Mouse (Mus musculus): ENCODE measurements around the gene Ednrb.
A peak's percentile ranks its signal among the peaks of the same experiment; 100 is the strongest.

Gene Ednrb

GRCm38 (mm10) chr14:103844011-103844549 lies at the start of gene Ednrb:
Gene Ednrb (minus strand): TSS chr14:103844402.
- peak; percentile 35 to 36 for DNase-seq (ENCODE audit: low spot score in 2 of 2)

GRCm38 (mm10) chr14:103892411-103892938 lies 48.3 kb upstream of the Ednrb start:
- no peak for DNase-seq (ENCODE audit: low spot score in 2 of 2)

GRCm38 (mm10) chr14:103890761-103891160 lies 46.6 kb upstream of the Ednrb start:
- DNase-seq (ENCODE audit: low spot score in 2 of 2) = no peak

GRCm38 (mm10) chr14:103884892-103885575 lies 40.8 kb upstream of the Ednrb start:
- peak; percentile 10 to 25 for DNase-seq (ENCODE audit: low spot score in 2 of 2)

GRCm38 (mm10) chr14:103882943-103883342 lies 38.7 kb upstream of the Ednrb start:
- no peak for DNase-seq (ENCODE audit: low spot score in 2 of 2)

- no peak for DNase-seq (ENCODE audit: low spot score in 2 of 2)
Observed at GRCm38 (mm10) chr14:103877117-103877516, 32.9 kb upstream of the Ednrb start.

DNA sequence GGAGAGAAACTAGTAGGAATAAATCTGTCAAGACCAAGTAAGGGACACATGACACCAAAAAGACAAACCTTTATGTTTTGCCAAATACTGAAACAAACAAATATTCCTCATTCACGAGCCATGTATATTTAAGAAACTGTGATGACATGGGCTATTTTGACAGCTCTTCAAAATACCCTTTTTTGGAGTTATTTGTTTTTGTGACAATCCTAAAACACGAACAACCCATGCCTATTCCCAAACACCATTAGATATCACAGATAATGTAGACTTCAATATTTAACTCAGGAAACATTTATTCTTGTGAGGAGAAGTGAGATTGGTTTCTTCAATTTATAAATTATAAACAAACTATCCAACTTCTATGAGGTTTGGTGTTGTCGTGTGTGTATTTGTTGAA lies 32.4 kb upstream of the Ednrb start:
- DNase-seq (ENCODE audit: low spot score in 2 of 2) = no peak

DNA sequence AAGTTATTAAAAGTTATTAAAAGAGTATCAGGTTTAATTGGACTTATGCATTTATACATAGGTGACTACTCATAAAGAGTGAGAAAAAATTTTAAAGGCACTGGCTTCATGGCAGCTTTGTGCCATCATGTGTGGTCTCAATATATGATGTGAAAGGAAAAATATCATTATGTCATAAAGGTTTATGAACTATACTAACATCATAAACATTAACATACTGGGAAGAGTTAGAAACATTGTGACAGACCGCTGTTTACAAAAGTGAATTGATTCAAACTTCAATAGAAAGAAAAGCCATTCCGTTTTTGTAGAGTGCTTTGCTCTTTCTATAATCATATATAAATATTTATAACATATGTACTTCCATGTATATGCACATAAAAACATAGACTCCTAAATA lies 22.4 kb upstream of the Ednrb start:
- DNase-seq (ENCODE audit: low spot score in 2 of 2) = no peak

GRCm38 (mm10) chr14:103865226-103865625 lies 21.0 kb upstream of the Ednrb start:
- no peak for DNase-seq (ENCODE audit: low spot score in 2 of 2)

DNA sequence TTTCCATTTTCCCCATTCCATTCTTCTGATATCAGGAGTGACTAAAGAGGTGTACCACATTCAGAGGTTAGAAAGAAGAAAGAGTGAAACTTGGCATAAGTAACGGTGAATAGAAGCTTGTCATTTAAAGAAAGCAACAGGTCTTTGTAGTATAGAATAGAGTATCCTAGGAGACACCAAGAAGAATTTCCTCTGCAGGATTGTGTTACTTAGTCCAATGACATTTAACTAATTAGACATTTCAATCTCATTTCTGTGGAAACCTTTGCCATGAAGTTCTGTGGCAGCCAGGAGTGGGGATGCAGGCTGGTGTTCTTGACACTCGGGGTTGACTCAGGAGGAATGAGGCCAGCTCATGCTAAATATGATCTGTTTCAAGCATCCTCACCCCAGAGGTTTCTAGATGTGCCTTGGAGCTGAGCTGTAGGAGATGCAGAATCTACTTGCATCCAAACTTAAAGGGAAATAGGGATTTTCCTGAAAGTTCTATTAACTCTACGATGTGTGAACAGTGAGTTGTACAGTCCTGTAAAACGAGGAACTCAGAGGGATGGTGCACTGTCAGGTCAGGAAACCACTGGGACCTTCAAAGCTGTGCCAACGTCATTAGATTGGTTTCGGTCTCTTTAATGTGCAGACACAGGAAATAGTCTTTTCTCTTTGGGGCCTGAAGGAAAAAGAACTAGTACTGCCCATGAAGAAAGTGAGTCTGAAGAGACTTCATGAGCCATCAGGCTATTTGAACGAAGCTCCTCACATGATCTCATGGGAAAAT lies 6.1 kb upstream of the Ednrb start:
- DNase-seq (ENCODE audit: low spot score in 2 of 2) = no peak

DNA sequence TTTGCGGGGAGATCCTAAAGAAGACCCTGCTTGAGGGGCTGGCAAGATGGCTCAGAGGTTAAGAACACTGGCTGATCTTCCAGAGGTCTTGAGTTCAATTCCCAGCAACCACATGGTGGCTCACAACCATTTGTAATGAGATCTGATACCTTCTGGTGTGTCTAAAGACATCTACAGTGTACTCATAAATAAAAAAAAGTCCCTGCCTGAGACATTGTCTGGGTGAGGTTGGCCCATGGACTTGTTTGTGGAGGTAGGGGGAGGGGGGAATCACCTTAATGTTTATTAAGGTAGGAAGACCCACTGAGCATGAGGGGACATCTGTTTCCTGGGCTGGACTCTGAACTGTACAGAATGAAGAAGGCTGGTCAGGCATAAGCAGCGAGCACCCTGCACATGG lies 1.5 kb upstream of the Ednrb start:
- DNase-seq (ENCODE audit: low spot score in 2 of 2) = no peak

DNA sequence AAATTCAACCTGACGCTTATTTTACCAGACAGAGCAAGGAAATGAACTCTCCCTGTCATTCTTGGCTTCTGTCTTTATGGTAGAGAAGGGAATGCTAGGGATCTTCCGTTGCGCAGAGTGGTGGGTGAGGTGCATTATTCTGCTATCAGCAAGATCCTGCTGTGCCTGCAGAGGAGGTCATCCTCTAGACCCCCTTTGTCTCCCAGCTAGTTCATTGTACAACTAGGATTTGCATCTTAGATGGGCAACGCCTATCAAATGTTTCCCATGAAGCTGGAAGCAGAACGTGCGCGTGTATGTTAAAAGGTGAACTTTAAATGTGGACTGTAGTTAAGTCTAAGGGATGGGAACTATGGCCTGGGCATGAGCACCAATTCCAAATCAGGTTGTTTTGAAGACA lies 742 bp upstream of the Ednrb start:
- no peak for DNase-seq (ENCODE audit: low spot score in 2 of 2)

DNA sequence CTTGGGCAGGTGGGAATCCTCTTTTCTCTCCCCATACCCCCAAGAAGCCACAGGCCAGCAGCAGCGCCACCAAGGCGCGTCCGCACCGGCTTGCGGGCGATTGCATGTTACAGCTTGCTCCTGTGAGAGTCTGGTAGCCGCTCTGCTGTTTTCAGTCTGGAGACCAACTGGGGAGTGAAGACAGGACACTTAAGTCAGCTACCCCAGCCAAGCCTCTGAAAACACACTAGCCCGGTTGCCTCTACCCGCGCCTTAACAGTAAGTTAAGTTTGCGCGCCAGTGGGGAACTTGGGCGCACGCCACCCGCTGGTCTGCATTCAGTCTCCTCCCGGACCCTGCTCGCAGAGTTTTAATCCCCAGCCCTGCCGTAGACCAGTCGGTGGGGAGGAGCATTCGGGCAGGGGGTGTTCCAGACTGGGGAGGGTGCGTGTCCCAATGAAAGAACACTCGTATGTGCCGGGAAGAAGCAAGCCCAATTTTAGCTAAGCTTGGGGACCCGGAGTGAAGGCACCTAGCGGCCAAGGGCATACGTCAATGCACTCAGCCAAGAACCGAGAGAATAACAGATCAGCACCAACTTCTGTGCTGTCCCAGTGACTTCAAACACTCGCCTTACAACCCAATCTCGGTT lies 716 bp downstream of the Ednrb start:
- DNase-seq (ENCODE audit: low spot score in 2 of 2) = peak; percentile 58 to 70

DNA sequence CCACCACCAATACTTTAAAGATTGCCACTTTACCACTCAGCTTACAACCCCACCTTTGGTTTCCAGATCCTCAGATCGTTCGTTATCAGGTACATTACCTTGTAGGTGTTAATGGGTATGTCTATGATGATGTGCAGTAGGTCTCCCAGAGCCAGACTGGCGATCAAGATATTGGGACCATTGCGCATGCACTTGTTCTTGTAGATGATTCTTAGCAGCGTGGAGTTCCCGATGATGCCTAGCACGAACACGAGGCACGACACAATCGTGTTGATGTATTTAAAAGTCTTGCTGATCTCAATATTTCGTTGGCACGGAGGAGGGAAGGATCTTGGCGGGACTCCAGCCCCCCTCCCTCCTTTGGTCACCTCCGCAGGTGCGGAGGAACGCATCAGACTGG lies 1.3 kb downstream of the Ednrb start:
- no peak for DNase-seq (ENCODE audit: low spot score in 2 of 2)

- DNase-seq (ENCODE audit: low spot score in 2 of 2) = no peak
Observed at GRCm38 (mm10) chr14:103840436-103840835, 3.8 kb downstream of the Ednrb start.

- DNase-seq (ENCODE audit: low spot score in 2 of 2) = no peak
Observed at GRCm38 (mm10) chr14:103838887-103839286, 5.3 kb downstream of the Ednrb start.

GRCm38 (mm10) chr14:103834589-103834988 lies 9.6 kb downstream of the Ednrb start:
- DNase-seq (ENCODE audit: low spot score in 2 of 2) = peak in 1 of 2 experiments; percentile 25

- DNase-seq (ENCODE audit: low spot score in 2 of 2) = no peak
Observed at GRCm38 (mm10) chr14:103834147-103834546, 10.1 kb downstream of the Ednrb start.

DNA sequence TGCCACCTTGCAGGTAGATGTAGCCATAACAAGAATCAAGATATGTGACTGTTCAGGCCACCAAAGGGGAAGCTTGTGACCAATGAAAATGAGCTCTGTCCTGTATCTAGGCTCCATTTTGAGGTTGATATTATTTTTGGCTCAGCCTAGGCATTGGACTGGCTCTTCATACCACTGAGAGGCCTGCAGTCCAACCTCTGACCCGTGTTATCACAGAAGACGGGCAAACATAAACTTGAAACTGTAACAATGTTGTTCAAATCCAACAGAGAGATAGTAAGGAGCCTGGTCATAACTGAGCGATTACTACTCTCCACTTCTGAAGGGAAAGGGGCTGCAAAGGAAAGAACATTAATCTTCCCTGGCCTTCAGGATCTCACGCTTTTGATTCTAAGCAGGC lies 11.7 kb downstream of the Ednrb start:
- no peak for DNase-seq (ENCODE audit: low spot score in 2 of 2)

DNA sequence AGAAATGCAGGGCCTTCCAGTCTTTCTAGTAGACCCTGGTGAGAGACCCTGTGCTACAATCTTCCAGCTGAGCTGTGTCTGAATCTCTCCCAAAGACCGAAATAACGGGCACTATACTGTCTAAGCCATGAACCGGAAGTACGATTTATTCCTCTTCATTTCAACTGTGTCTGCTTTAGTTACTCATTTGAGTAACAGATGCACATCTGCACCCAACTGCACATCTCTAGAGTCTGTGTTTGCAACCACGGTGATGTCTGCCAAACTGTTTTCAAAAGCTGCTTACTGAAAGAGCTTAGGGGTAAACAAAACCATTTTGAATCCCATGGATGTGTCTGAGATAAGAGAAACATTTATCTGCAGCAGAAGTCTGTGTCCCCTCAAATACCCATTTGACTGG lies 13.2 kb downstream of the Ednrb start:
- no peak for DNase-seq (ENCODE audit: low spot score in 2 of 2)

DNA sequence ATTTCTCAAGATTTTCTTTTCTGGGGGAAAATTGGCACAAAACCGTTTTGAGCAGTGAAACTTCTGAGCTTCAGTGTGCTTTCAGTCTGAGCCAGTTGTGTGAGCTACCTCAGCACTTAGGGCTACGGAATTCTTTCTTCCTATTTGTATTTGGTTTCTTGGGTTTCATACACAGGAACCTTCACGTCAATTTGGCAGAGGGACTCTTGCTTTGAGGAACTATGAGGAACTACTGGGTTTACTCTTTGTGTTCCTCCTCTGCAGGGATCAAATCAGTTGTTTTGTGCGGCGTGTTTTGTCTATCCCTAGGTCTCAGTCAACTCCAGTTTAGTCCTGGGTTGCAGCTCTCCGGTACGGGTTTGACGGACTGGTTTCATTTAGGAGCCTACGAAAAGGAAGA lies 17.9 kb downstream of the Ednrb start:
- DNase-seq (ENCODE audit: low spot score in 2 of 2) = no peak

DNA sequence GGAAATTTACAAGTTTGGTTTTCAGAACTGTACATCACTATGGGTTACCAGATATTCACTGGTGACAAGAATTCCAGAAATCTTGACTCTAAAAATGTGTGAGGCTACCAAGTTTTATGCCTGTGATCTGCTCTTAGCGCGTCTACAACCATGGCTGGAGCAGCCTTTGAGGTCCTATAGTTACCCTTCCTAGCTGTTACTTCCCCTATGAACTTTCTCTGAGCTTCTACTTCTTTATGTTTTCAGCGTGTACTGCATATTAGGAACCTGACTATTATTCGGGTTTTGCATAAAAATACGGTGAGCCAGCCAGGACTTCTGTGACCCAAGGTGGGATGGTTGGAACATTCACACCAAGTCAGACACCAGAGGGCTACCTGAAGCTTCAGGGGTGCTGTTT lies 18.3 kb downstream of the Ednrb start:
- DNase-seq (ENCODE audit: low spot score in 2 of 2) = no peak

Data from heart, adult 9 months (tissue).